ENCODE assay signal across 10 mouse cellular contexts in genomic region chr1:55575916-55576315, GRCm38 (mm10).
DNase-seq lines count a peak whose midpoint lies in the region; ATAC-seq lines count a peak whose summit lies in the region.
"Had no signal": no experiment of that assay in that cellular context is flagged by ENCODE, and none has a peak within 500 bp of the region (broad histone marks: within the 10 kb centered on the region; RNA-seq: fewer than 3 reads in every experiment).

No protein-coding gene starts in this region.

- no peak overlapping the region for H3K9ac ChIP-seq in midbrain, embryonic 16.5 days (ENCODE audit: low read depth, low read length)
- no peak overlapping the region for H3K9ac ChIP-seq in midbrain, embryonic 15.5 days
- H3K9ac ChIP-seq: embryonic facial prominence, embryonic 15.5 days; liver, embryonic 14.5 days had no signal

- no peaks in the 10 kb centered on the region for H3K4me1 ChIP-seq in midbrain, embryonic 16.5 days (ENCODE audit: control insufficient read depth, insufficient read depth, low read length)
- H3K4me1 ChIP-seq in midbrain, embryonic 15.5 days, result no peaks in the 10 kb centered on the region

- no peak overlapping the region for H3K27ac ChIP-seq in midbrain, embryonic 16.5 days (ENCODE audit: low read length)
- H3K27ac ChIP-seq in midbrain, embryonic 15.5 days, result no peak overlapping the region
- H3K27ac ChIP-seq: embryonic facial prominence, embryonic 15.5 days; liver, embryonic 14.5 days had no signal

- no peaks in the 10 kb centered on the region for H3K9me3 ChIP-seq in midbrain, embryonic 16.5 days (replicated peaks; ENCODE audit: control insufficient read depth, low read length, poor library complexity, severe bottlenecking)
- H3K9me3 ChIP-seq in midbrain, embryonic 15.5 days, result no peaks in the 10 kb centered on the region
- H3K9me3 ChIP-seq: embryonic facial prominence, embryonic 15.5 days had no signal

- DNase-seq in urinary bladder, postnatal 25 days (ENCODE audit: low spot score), result peak; percentile 31
- DNase-seq in urinary bladder, adult 2 months (ENCODE audit: low spot score), result no peak
- DNase-seq in brain, adult 2 months (ENCODE audit: low read depth, low spot score), result peak; percentile 74
- DNase-seq in lung, adult 18-20 months, result peak; percentile 84 to 89
- DNase-seq in testis, postnatal 14 days (ENCODE audit: low spot score), result no peak

- ATAC-seq in midbrain, embryonic 16.5 days, result no peak
- ATAC-seq in midbrain, embryonic 15.5 days (replicated peaks), result no peak; the same call in 1 of the 2 replicates
- ATAC-seq: hindbrain, embryonic 16.5 days had no signal

- 54% methylated on average over 2 of the region's 2 CpGs for whole genome bisulfite sequencing in midbrain, embryonic 16.5 days
- 59% methylated on average over 2 of the region's 2 CpGs for WGBS in midbrain, embryonic 15.5 days

- no peak overlapping the region for H3K4me3 ChIP-seq in midbrain, embryonic 16.5 days (ENCODE audit: low read depth, low read length)
- no peak overlapping the region for H3K4me3 ChIP-seq in midbrain, embryonic 15.5 days
- H3K4me3 ChIP-seq: embryonic facial prominence, embryonic 15.5 days had no signal

- no peaks in the 10 kb centered on the region for H3K27me3 ChIP-seq in midbrain, embryonic 16.5 days (ENCODE audit: control insufficient read depth, insufficient read depth, low read depth, low read length)
- H3K27me3 ChIP-seq in midbrain, embryonic 15.5 days (replicated peaks), result no peaks in the 10 kb centered on the region
- H3K27me3 ChIP-seq: embryonic facial prominence, embryonic 15.5 days had no signal

- no peaks in the 10 kb centered on the region for H3K36me3 ChIP-seq in midbrain, embryonic 16.5 days (ENCODE audit: control insufficient read depth, insufficient read depth, low read length)
- no peaks in the 10 kb centered on the region for H3K36me3 ChIP-seq in midbrain, embryonic 15.5 days (replicated peaks)
- H3K36me3 ChIP-seq: embryonic facial prominence, embryonic 15.5 days had no signal

- no peak overlapping the region for H3K4me2 ChIP-seq in midbrain, embryonic 16.5 days (ENCODE audit: low read length)
- H3K4me2 ChIP-seq in midbrain, embryonic 15.5 days, result no peak overlapping the region
- H3K4me2 ChIP-seq: embryonic facial prominence, embryonic 15.5 days had no signal

Comparison
In these comparisons a context has a peak if more than half of its experiments do, and no peak if none do; other contexts are left out.
1. DNase-seq: peak in urinary bladder, postnatal 25 days (single experiment), brain, adult 2 months (single experiment) and lung, adult 18-20 months (2 of 2); none in urinary bladder, adult 2 months (single experiment) and testis, postnatal 14 days (single experiment).